Mouse (Mus musculus): ENCODE data around the gene Tsr1. TPM values are rescaled to one million over a fixed set of nuclear protein-coding genes. Genes with fewer than 3 reads are reported as not detected.

Gene Tsr1
- 77.6 TPM for total RNA-seq (2023)

GRCm38 (mm10) chr11:74897678-74898516 is at the start of gene Tsr1:
Gene Tsr1, plus strand, starts transcription at chr11:74898071.

GRCm38 (mm10) chr11:74896901-74897677 is 782 bp upstream of the Tsr1 start, which contains the start of gene Sgsm2:
Gene Sgsm2, minus strand, starts transcription at chr11:74897060.

GRCm38 (mm10) chr11:74925577-74926387 is 27.9 kb downstream of the Tsr1 start, which contains the start of the genes Smg6 and Srr:
Gene Smg6, plus strand, starts transcription at chr11:74925823.
Gene Srr, minus strand, starts transcription at chr11:74925948.

Other genes starting within 250 kb of the Tsr1 start
- gene Cluh, start 248.6 kb upstream of the Tsr1 start, total RNA-seq (2023), result 39.4 TPM
- 165 TPM for gene Pafah1b1, start 173.4 kb upstream of the Tsr1 start, total RNA-seq (2023)
- gene Mettl16, start 127.2 kb upstream of the Tsr1 start, total RNA-seq (2023), result 49.0 TPM
- gene Mnt, start 67.2 kb upstream of the Tsr1 start, total RNA-seq (2023), result 91.2 TPM
- gene Sgsm2, start 1.0 kb upstream of the Tsr1 start, total RNA-seq (2023), result 9.8 TPM
- 73.4 TPM for gene Smg6, start 27.8 kb downstream of the Tsr1 start, total RNA-seq (2023)
- 3.3 TPM for gene Srr, start 27.9 kb downstream of the Tsr1 start, total RNA-seq (2023)

Measured in CD4-positive naive resting alpha-beta T cell, adult 76 days (primary cell).